Comparison of ENCODE assay signal across 11 mouse cellular contexts in the genomic region with DNA sequence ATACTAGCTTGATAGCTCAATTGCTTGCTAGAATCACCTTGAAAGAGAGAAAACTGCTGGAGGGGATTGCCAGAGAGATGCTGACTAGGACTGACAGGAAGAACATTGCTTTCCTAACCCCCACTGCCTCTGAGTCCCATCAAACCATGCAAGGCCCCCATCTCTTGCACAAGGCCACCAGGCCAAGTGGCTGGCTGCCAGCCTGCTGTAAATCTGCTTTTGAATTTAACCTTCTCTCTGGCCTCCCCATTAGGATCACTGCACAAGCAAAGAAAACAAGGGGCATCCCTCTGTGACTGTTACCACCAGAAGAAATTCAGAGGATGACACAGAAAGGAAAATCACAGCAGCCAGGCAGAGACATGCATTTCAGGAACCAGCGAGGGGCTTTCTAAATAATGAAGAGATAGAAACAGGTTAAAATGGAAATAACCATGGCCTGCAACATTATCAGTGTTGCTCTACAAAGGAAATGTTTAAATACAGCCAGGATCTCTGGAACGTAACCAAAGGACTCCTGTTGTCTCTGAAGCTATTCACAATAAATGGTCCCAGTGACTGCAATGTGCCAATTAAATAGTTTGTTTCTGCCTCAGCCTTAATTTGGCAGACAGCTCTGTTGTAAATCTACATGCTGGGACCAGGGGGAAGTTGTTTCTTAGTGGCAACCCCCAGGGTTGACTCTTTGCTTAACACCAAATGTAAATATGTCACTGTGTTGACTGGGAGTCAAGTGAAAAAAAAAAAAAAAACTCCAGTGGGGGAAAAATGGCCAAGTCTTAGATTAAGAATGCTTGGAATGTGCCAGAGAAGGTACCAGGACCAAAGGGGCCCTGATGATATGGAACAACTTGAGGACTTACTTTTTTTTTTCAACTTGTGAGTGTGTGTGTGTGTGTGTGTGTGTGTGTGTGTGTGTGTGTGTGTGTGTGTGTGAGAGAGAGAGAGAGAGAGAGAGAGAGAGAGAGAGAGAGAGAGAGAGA.
DNase-seq lines count a peak whose midpoint lies in the region; ATAC-seq lines count a peak whose summit lies in the region.
"Had no signal": no experiment of that assay in that cellular context is flagged by ENCODE, and none has a peak within 500 bp of the region (broad histone marks: within the 10 kb centered on the region; RNA-seq: fewer than 3 reads in every experiment).

No protein-coding gene starts in this region.

- no peak overlapping the region for H3K4me2 ChIP-seq in heart, embryonic 15.5 days
- no peak overlapping the region for H3K4me2 ChIP-seq in heart, embryonic 11.5 days
- no peak overlapping the region for H3K4me2 ChIP-seq in kidney, embryonic 15.5 days
- H3K4me2 ChIP-seq: embryonic facial prominence, embryonic 13.5 days; limb, embryonic 13.5 days had no signal

- H3K4me1 ChIP-seq in heart, embryonic 15.5 days (replicated peaks), result peaks cover 7% of the 10 kb centered on the region
- H3K4me1 ChIP-seq in heart, embryonic 11.5 days (ENCODE audit: control insufficient read depth, insufficient read depth, low read length), result no peaks in the 10 kb centered on the region
- peaks cover 15% of the 10 kb centered on the region for H3K4me1 ChIP-seq in kidney, embryonic 15.5 days
- H3K4me1 ChIP-seq: embryonic facial prominence, embryonic 13.5 days had no signal

- no peak overlapping the region for H3K4me3 ChIP-seq in heart, embryonic 15.5 days
- H3K4me3 ChIP-seq in heart, embryonic 11.5 days (ENCODE audit: low read depth, low read length), result no peak overlapping the region
- H3K4me3 ChIP-seq in kidney, embryonic 15.5 days (replicated peaks), result no peak overlapping the region
- H3K4me3 ChIP-seq: embryonic facial prominence, embryonic 13.5 days; limb, embryonic 13.5 days had no signal

- no peaks in the 10 kb centered on the region for H3K9me3 ChIP-seq in heart, embryonic 15.5 days (replicated peaks)
- H3K9me3 ChIP-seq in heart, embryonic 11.5 days (replicated peaks; ENCODE audit: control insufficient read depth, low read length), result no peaks in the 10 kb centered on the region
- H3K9me3 ChIP-seq in kidney, embryonic 15.5 days (replicated peaks), result no peaks in the 10 kb centered on the region
- H3K9me3 ChIP-seq: embryonic facial prominence, embryonic 13.5 days; limb, embryonic 13.5 days had no signal

- DNase-seq in retina, postnatal 1 day, result peak; percentile 29
- no peak for DNase-seq in retina, embryonic 14.5 days (ENCODE audit: low spot score)
- no peak for DNase-seq in layer of hippocampus, adult 9-10 months (ENCODE audit: low spot score)
- DNase-seq in urinary bladder, postnatal 10 days (ENCODE audit: low spot score), result no peak
- DNase-seq: right cerebral cortex, postnatal 4 days had no signal

- ATAC-seq in heart, embryonic 15.5 days (replicated peaks; ENCODE audit: insufficient number of reproducible peaks, insufficient read depth, low FRiP score, low read depth), result no peak
- no peak for ATAC-seq in heart, embryonic 11.5 days (replicated peaks; ENCODE audit: insufficient number of reproducible peaks, low FRiP score, low TSS enrichment)
- peak; percentile 62; the same call in 1 of the 2 replicates for ATAC-seq in kidney, embryonic 15.5 days (replicated peaks; ENCODE audit: low FRiP score)
- ATAC-seq in monocyte, adult 5-6 weeks (replicated peaks; ENCODE audit: insufficient number of reproducible peaks, low FRiP score, low TSS enrichment, poor library complexity, severe bottlenecking), result no peak

- WGBS in heart, embryonic 15.5 days, result 51% methylated on average over 2 of the region's 2 CpGs
- WGBS in heart, embryonic 11.5 days (ENCODE audit: insufficient replicate concordance), result 57% methylated on average over 2 of the region's 2 CpGs
- 24% methylated on average over 2 of the region's 2 CpGs for WGBS in kidney, embryonic 15.5 days

- H3K27me3 ChIP-seq in heart, embryonic 15.5 days, result no peaks in the 10 kb centered on the region
- no peaks in the 10 kb centered on the region for H3K27me3 ChIP-seq in heart, embryonic 11.5 days (ENCODE audit: control insufficient read depth, insufficient read depth, low read length)
- H3K27me3 ChIP-seq in kidney, embryonic 15.5 days, result no peaks in the 10 kb centered on the region
- H3K27me3 ChIP-seq: embryonic facial prominence, embryonic 13.5 days; limb, embryonic 13.5 days had no signal

- H3K36me3 ChIP-seq in heart, embryonic 15.5 days, result no peaks in the 10 kb centered on the region
- H3K36me3 ChIP-seq in heart, embryonic 11.5 days (ENCODE audit: control insufficient read depth, insufficient read depth, low read length), result no peaks in the 10 kb centered on the region
- H3K36me3 ChIP-seq in kidney, embryonic 15.5 days, result no peaks in the 10 kb centered on the region
- H3K36me3 ChIP-seq: embryonic facial prominence, embryonic 13.5 days; limb, embryonic 13.5 days had no signal

- 0 out of 2 replicates have a peak overlapping the region, but pooled peaks have one; percentile 14 for H3K27ac ChIP-seq in heart, embryonic 15.5 days
- H3K27ac ChIP-seq in heart, embryonic 11.5 days (ENCODE audit: low read depth, low read length), result no peak overlapping the region
- peak overlapping the region; percentile 41; the same call in 1 of the 2 replicates for H3K27ac ChIP-seq in kidney, embryonic 15.5 days
- H3K27ac ChIP-seq: embryonic facial prominence, embryonic 13.5 days; limb, embryonic 13.5 days had no signal

- H3K9ac ChIP-seq in heart, embryonic 15.5 days, result no peak overlapping the region
- H3K9ac ChIP-seq in heart, embryonic 11.5 days (ENCODE audit: low read depth, low read length), result no peak overlapping the region
- H3K9ac ChIP-seq in kidney, embryonic 15.5 days, result no peak overlapping the region
- H3K9ac ChIP-seq: embryonic facial prominence, embryonic 13.5 days; limb, embryonic 13.5 days had no signal
